Mouse (Mus musculus): ENCODE measurements at regions not wholly inside any gene's neighbourhood (a gene's known extent, or its start where the extent isn't known, plus 50 kb on each side); places are given as distances from the start of the nearest gene placed in this dataset.

GRCm38 (mm10) chr2:75461019-75461418 lies 198.0 kb upstream of the Hnrnpa3 start:
- H3K4me1 ChIP-seq (ENCODE audit: control insufficient read depth in 1 of 2, insufficient read depth in 2 of 2, low read length in 2 of 2): peaks cover 50 to 63% of the 10 kb centered on the region in 2 experiments

DNA sequence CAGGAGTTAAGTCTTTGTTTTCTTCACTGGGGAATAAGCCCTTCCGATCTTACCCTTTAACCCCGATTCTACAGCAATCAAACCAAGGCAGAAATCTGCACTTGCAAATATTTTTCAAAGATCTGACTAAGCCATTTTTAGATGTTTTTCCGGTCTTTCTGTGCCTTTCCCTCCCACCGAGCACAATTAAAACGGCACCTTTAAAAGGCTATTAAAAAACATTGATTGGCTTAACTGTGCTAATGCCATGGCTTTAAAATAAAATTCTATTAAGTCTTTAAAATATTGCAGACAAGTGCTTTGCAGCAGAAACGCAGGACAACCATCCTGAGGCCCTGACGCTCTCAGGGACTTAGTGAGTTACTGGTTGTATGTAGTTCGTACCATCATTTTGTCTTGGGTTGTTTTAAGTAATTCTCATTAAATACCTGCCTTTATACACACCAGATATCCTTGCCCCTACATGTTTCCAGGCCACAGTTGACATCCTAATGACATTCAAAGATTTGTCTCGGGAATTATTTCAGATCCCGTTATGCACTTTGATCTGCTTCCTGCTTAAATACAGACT lies 197.6 kb upstream of the Hnrnpa3 start:
- peak; percentile 62 for DNase-seq (ENCODE audit: low read depth, low spot score)
- Histone ChIP-seq H3K79me2 (ENCODE audit: control insufficient read depth, insufficient read depth, low read length, poor library complexity) (peaks cover 3% of the 10 kb centered on the region; the same call in 1 of the 2 replicates), H3K4me3 (ENCODE audit: control insufficient read depth in 1 of 2, insufficient read depth in 1 of 2, low read depth in 2 of 2, low read length in 2 of 2) (peak overlapping the region; percentile 30 to 46), H3K36me3 (ENCODE audit: control insufficient read depth in 1 of 2, insufficient read depth in 2 of 2, low read length in 2 of 2) (peaks cover 0 to 66% of the 10 kb centered on the region in 2 experiments; a peak in 2 of 4 replicates), H3K4me1 (ENCODE audit: control insufficient read depth in 1 of 2, insufficient read depth in 2 of 2, low read length in 2 of 2) (peaks cover 47 to 65% of the 10 kb centered on the region in 2 experiments), H3K9me3 (replicated peaks; ENCODE audit: insufficient read depth, low read length) (no peaks in the 10 kb centered on the region), H3K27me3 (ENCODE audit: control insufficient read depth in 1 of 2, insufficient read depth in 2 of 2, low read length in 2 of 2) (no peaks in the 10 kb centered on the region), H3K27ac (ENCODE audit: control insufficient read depth, low read depth, low read length) (peak overlapping the region; percentile 99), H3K9ac (ENCODE audit: control insufficient read depth, low read depth, low read length, poor library complexity, severe bottlenecking) (peak overlapping the region; percentile 79)
- no peak for TF ChIP-seq MXI1 (IDR thresholded peaks at IDR 0.05; ENCODE audit: low read depth, low read length)
- TF ChIP-seq ZC3H11A (IDR thresholded peaks at IDR 0.05; ENCODE audit: low read depth, low read length): no peak
- TF ChIP-seq USF2 (IDR thresholded peaks at IDR 0.05; ENCODE audit: borderline replicate concordance in 1 of 2, insufficient read depth in 1 of 2, low read depth in 1 of 2, low read length in 2 of 2): no peak
- no peak for TF ChIP-seq GABPA (IDR thresholded peaks at IDR 0.05; ENCODE audit: low read depth, low read length)
- no peak; the same call in 1 of the 2 replicates for TF ChIP-seq MYC (IDR thresholded peaks at IDR 0.05; ENCODE audit: low read depth, low read length)
- 0 out of 2 replicates have a peak, but pooled peaks have one; percentile 11 for TF ChIP-seq HCFC1 (IDR thresholded peaks at IDR 0.05; ENCODE audit: low read depth, low read length)
- TF ChIP-seq ELF1 (IDR thresholded peaks at IDR 0.05; ENCODE audit: low read depth, low read length): no peak
- no peak for TF ChIP-seq RAD21 (IDR thresholded peaks at IDR 0.05; ENCODE audit: low read depth, low read length)
- peak; percentile 93 for TF ChIP-seq CHD1 (IDR thresholded peaks at IDR 0.05; ENCODE audit: low read depth, low read length)
- TF ChIP-seq JUND (IDR thresholded peaks at IDR 0.05; ENCODE audit: low read depth, low read length): peak; percentile 11; the same call in 1 of the 2 replicates
- no peak for TF ChIP-seq ZKSCAN1 (IDR thresholded peaks at IDR 0.05; ENCODE audit: low read depth, low read length)
- peak in 1 of 2 experiments; percentile 3; a peak in 1 of 4 replicates for TF ChIP-seq POLR2A (IDR thresholded peaks at IDR 0.05; ENCODE audit: control insufficient read depth in 1 of 2, insufficient read depth in 1 of 2, low read depth in 1 of 2, low read length in 2 of 2, poor library complexity in 1 of 2)
- TF ChIP-seq MAFK (IDR thresholded peaks at IDR 0.05; ENCODE audit: borderline replicate concordance, low read depth, low read length): peak; percentile 70; the same call in 1 of the 2 replicates

More at GRCm38 (mm10) chr2:75461019-75461418, 198.0 kb upstream of the Hnrnpa3 start:
- DNase-seq (ENCODE audit: low read depth, low spot score): peak; percentile 95
- no peaks in the 10 kb centered on the region for H3K9me3 ChIP-seq (replicated peaks; ENCODE audit: insufficient read depth, low read length)
- H3K4me3 ChIP-seq (ENCODE audit: control insufficient read depth in 1 of 2, insufficient read depth in 1 of 2, low read depth in 2 of 2, low read length in 2 of 2): peak overlapping the region; percentile 14 to 30
- peak overlapping the region; percentile 99 for H3K27ac ChIP-seq (ENCODE audit: control insufficient read depth, low read depth, low read length)
- TF ChIP-seq MYB (IDR thresholded peaks at IDR 0.05; ENCODE audit: low read depth, low read length): peak; percentile 99
- TF ChIP-seq ELF1 (IDR thresholded peaks at IDR 0.05; ENCODE audit: low read depth, low read length): no peak
- 0 out of 2 replicates have a peak, but pooled peaks have one; percentile 51 for TF ChIP-seq RCOR1 (IDR thresholded peaks at IDR 0.05; ENCODE audit: low read depth, low read length)
- 0 out of 2 replicates have a peak, but pooled peaks have one; percentile 32 for TF ChIP-seq BHLHE40 (IDR thresholded peaks at IDR 0.05; ENCODE audit: borderline replicate concordance, low read depth, low read length)
- TF ChIP-seq TBP (IDR thresholded peaks at IDR 0.05; ENCODE audit: low read depth, low read length): peak; percentile 85
- TF ChIP-seq TAL1 (IDR thresholded peaks at IDR 0.05; ENCODE audit: low read length): peak; percentile 96
- peak; percentile 90 for TF ChIP-seq JUND (IDR thresholded peaks at IDR 0.05; ENCODE audit: low read depth, low read length)
- no peak; the same call in 1 of the 2 replicates for TF ChIP-seq KAT2A (conservative IDR thresholded peaks at IDR 0.05; ENCODE audit: low read depth, low read length)
- TF ChIP-seq GATA1 (IDR thresholded peaks at IDR 0.05; ENCODE audit: low read depth, low read length): peak; percentile 97
- no peak for TF ChIP-seq MAFK (IDR thresholded peaks at IDR 0.05; ENCODE audit: borderline replicate concordance, low read depth, low read length)
- no peak for TF ChIP-seq USF2 (IDR thresholded peaks at IDR 0.05; ENCODE audit: borderline replicate concordance in 1 of 2, insufficient read depth in 1 of 2, low read depth in 1 of 2, low read length in 2 of 2)
- no peak for TF ChIP-seq USF1 (IDR thresholded peaks at IDR 0.05; ENCODE audit: low read depth, low read length)
- TF ChIP-seq POLR2A (IDR thresholded peaks at IDR 0.05; ENCODE audit: control insufficient read depth in 1 of 2, insufficient read depth in 1 of 2, low read depth in 1 of 2, low read length in 2 of 2, poor library complexity in 1 of 2): peak in 1 of 2 experiments; percentile 52; a peak in 2 of 4 replicates
- no peak for TF ChIP-seq MAZ (IDR thresholded peaks at IDR 0.05; ENCODE audit: low read depth, low read length)
- no peak for TF ChIP-seq CHD2 (IDR thresholded peaks at IDR 0.05; ENCODE audit: low read length)
- TF ChIP-seq SIN3A (IDR thresholded peaks at IDR 0.05; ENCODE audit: low read length): peak; percentile 95
- no peak for TF ChIP-seq POLR2AphosphoS5 (IDR thresholded peaks at IDR 0.05; ENCODE audit: borderline replicate concordance, low read depth, low read length)
- no peak for TF ChIP-seq E2F4 (IDR thresholded peaks at IDR 0.05; ENCODE audit: borderline replicate concordance, low read depth, low read length)
- 0 out of 2 replicates have a peak, but pooled peaks have one; percentile 31 for TF ChIP-seq NELFE (IDR thresholded peaks at IDR 0.05; ENCODE audit: low read depth, low read length)
- TF ChIP-seq ZC3H11A (IDR thresholded peaks at IDR 0.05; ENCODE audit: low read depth, low read length): no peak
- TF ChIP-seq EP300 (IDR thresholded peaks at IDR 0.05; ENCODE audit: low read depth in 1 of 2, low read length in 2 of 2): peak; percentile 99
- no peak; the same call in 1 of the 2 replicates for TF ChIP-seq MYC (IDR thresholded peaks at IDR 0.05; ENCODE audit: low read depth, low read length)
- peak; percentile 98 for TF ChIP-seq TCF12 (IDR thresholded peaks at IDR 0.05; ENCODE audit: low read depth, low read length)
- no peak; the same call in 1 of the 2 replicates for TF ChIP-seq MXI1 (IDR thresholded peaks at IDR 0.05; ENCODE audit: low read depth, low read length)
- TF ChIP-seq ZKSCAN1 (IDR thresholded peaks at IDR 0.05; ENCODE audit: low read depth, low read length): no peak
- TF ChIP-seq ETS1 (IDR thresholded peaks at IDR 0.05; ENCODE audit: low read depth, low read length): peak; percentile 90
- no peak for TF ChIP-seq CTCF (IDR thresholded peaks at IDR 0.05 in 2 of 3, conservative IDR thresholded peaks at IDR 0.05 in 1 of 3; ENCODE audit: control insufficient read depth in 1 of 3, insufficient read depth in 1 of 3, low read depth in 2 of 3, low read length in 3 of 3, poor library complexity in 1 of 3, severe bottlenecking in 1 of 3)
- no peak for TF ChIP-seq RAD21 (IDR thresholded peaks at IDR 0.05; ENCODE audit: low read depth, low read length)
- no peak for TF ChIP-seq MAX (IDR thresholded peaks at IDR 0.05; ENCODE audit: low read length)
- TF ChIP-seq ZNF384 (IDR thresholded peaks at IDR 0.05; ENCODE audit: low read depth, low read length): no peak
- no peak for TF ChIP-seq ZMIZ1 (IDR thresholded peaks at IDR 0.05; ENCODE audit: low read depth, low read length)
- no peaks in the 10 kb centered on the region for H3K27me3 ChIP-seq (ENCODE audit: control insufficient read depth in 1 of 2, insufficient read depth in 2 of 2, low read length in 2 of 2)
- H3K9ac ChIP-seq (ENCODE audit: control insufficient read depth, low read depth, low read length, poor library complexity, severe bottlenecking): peak overlapping the region; percentile 79
- peaks cover 0 to 70% of the 10 kb centered on the region in 2 experiments; a peak in 2 of 4 replicates for H3K36me3 ChIP-seq (ENCODE audit: control insufficient read depth in 1 of 2, insufficient read depth in 2 of 2, low read length in 2 of 2)
- H3K79me2 ChIP-seq (ENCODE audit: control insufficient read depth, insufficient read depth, low read length, poor library complexity): peaks cover 3% of the 10 kb centered on the region; the same call in 1 of the 2 replicates

Measured in MEL (cell line).